Mouse (Mus musculus): Measurements from ENCODE around the gene Nes.

Gene Nes

GRCm38 (mm10) chr3:87970939-87971488, at the start of gene Nes:
TSS of gene Nes (plus strand) at chr3:87971078.
- peak; percentile 83 for DNase-seq

GRCm38 (mm10) chr3:87924996-87925395, 45.9 kb upstream of the Nes start:
- DNase-seq, result no peak

- no peak for DNase-seq
Observed at GRCm38 (mm10) chr3:87927452-87927851, 43.4 kb upstream of the Nes start.

GRCm38 (mm10) chr3:87929341-87930077, 41.4 kb upstream of the Nes start:
- no peak for DNase-seq

- DNase-seq, result peak; percentile 98
Observed at GRCm38 (mm10) chr3:87930078-87930795, 40.6 kb upstream of the Nes start, which contains the start of the genes Isg20l2 and Rrnad1. TSS of gene Isg20l2 (plus strand) at chr3:87930314. TSS of gene Rrnad1 (minus strand) at chr3:87930717.

- no peak for DNase-seq
Observed at GRCm38 (mm10) chr3:87934026-87934425, 36.9 kb upstream of the Nes start.

- no peak for DNase-seq
Observed at GRCm38 (mm10) chr3:87934501-87934900, 36.4 kb upstream of the Nes start.

GRCm38 (mm10) chr3:87935201-87935600, 35.7 kb upstream of the Nes start:
- DNase-seq, result no peak

- DNase-seq, result peak; percentile 93
Observed at GRCm38 (mm10) chr3:87935776-87936175, 35.1 kb upstream of the Nes start.

- DNase-seq, result no peak
Observed at GRCm38 (mm10) chr3:87940611-87941010, 30.3 kb upstream of the Nes start.

GRCm38 (mm10) chr3:87942471-87942870, 28.4 kb upstream of the Nes start:
- no peak for DNase-seq

- no peak for DNase-seq
Observed at GRCm38 (mm10) chr3:87943586-87943985, 27.3 kb upstream of the Nes start.

- no peak for DNase-seq
Observed at GRCm38 (mm10) chr3:87944838-87945600, 25.9 kb upstream of the Nes start.

GRCm38 (mm10) chr3:87945781-87946540, 24.9 kb upstream of the Nes start:
- no peak for DNase-seq

GRCm38 (mm10) chr3:87946541-87946860, 24.4 kb upstream of the Nes start:
- no peak for DNase-seq

- DNase-seq, result no peak
Observed at GRCm38 (mm10) chr3:87947056-87947810, 23.6 kb upstream of the Nes start.

- no peak for DNase-seq
Observed at GRCm38 (mm10) chr3:87947811-87948199, 23.1 kb upstream of the Nes start.

- DNase-seq, result no peak
Observed at GRCm38 (mm10) chr3:87948378-87949265, 22.3 kb upstream of the Nes start, which contains the start of gene Crabp2. TSS of gene Crabp2 (plus strand) at chr3:87948666.

GRCm38 (mm10) chr3:87949266-87949954, 21.5 kb upstream of the Nes start:
- no peak for DNase-seq

GRCm38 (mm10) chr3:87949955-87950515, 20.8 kb upstream of the Nes start:
- DNase-seq, result no peak
